Mouse (Mus musculus) kidney, postnatal 25 days (tissue): Measurements from ENCODE around the gene Wipi2.

ENCODE experiments used
- DNase-seq, 2 experiments: peaks; one replicate each; pipeline ENCODE4 v3.0.0; 2021; ENCODE audit warnings: mixed read lengths in 2 of 2

The Wipi2 gene

GRCm38 (mm10) chr5:142693738-142694430 is 66.4 kb downstream of the Wipi2 start:
- DNase-seq = no peak

- DNase-seq = peak; percentile 68 to 73
Observed at GRCm38 (mm10) chr5:142694627-142695340, 67.3 kb downstream of the Wipi2 start.

- DNase-seq = no peak
Observed at GRCm38 (mm10) chr5:142696258-142696657, 68.8 kb downstream of the Wipi2 start.

GRCm38 (mm10) chr5:142696865-142697264 is 69.4 kb downstream of the Wipi2 start:
- no peak for DNase-seq

GRCm38 (mm10) chr5:142697742-142698141 is 70.2 kb downstream of the Wipi2 start:
- DNase-seq = no peak

GRCm38 (mm10) chr5:142700842-142701589 is 73.5 kb downstream of the Wipi2 start:
- DNase-seq = peak in 1 of 2 experiments; percentile 28

GRCm38 (mm10) chr5:142701651-142702510 is 74.4 kb downstream of the Wipi2 start:
- DNase-seq = no peak

- DNase-seq = no peak
Observed at GRCm38 (mm10) chr5:142702511-142703138, 75.1 kb downstream of the Wipi2 start.

GRCm38 (mm10) chr5:142703569-142703968 is 76.1 kb downstream of the Wipi2 start:
- no peak for DNase-seq

- DNase-seq = no peak
Observed at GRCm38 (mm10) chr5:142707709-142708108, 80.2 kb downstream of the Wipi2 start.

- DNase-seq = peak in 1 of 2 experiments; percentile 17
Observed at GRCm38 (mm10) chr5:142709436-142709835, 81.9 kb downstream of the Wipi2 start.

GRCm38 (mm10) chr5:142712373-142712772 is 84.9 kb downstream of the Wipi2 start:
- no peak for DNase-seq

GRCm38 (mm10) chr5:142713966-142714365 is 86.5 kb downstream of the Wipi2 start:
- DNase-seq = peak in 1 of 2 experiments; percentile 17

GRCm38 (mm10) chr5:142715059-142715458 is 87.6 kb downstream of the Wipi2 start:
- DNase-seq = peak in 1 of 2 experiments; percentile 23

- DNase-seq = no peak
Observed at GRCm38 (mm10) chr5:142716056-142716455, 88.6 kb downstream of the Wipi2 start.

- peak; percentile 68 to 86 for DNase-seq
Observed at GRCm38 (mm10) chr5:142718037-142718436, 90.5 kb downstream of the Wipi2 start.

- peak in 1 of 2 experiments; percentile 38 for DNase-seq
Observed at GRCm38 (mm10) chr5:142718486-142718885, 91.0 kb downstream of the Wipi2 start.

- DNase-seq = peak in 1 of 2 experiments; percentile 39
Observed at GRCm38 (mm10) chr5:142719897-142720296, 92.4 kb downstream of the Wipi2 start.
